Mouse (Mus musculus): ENCODE data around the gene Lysmd3. TPM values are rescaled to one million over a fixed set of nuclear protein-coding genes. Genes with fewer than 3 reads are reported as not detected.
A peak's percentile ranks its signal among the peaks of the same experiment; 100 is the strongest.
"Not testable (repeated sequence)": the region's sequence is repeated elsewhere in the genome, so short reads cannot be mapped to it uniquely, and the experiment has no call there.

Lysmd3 gene
- 20.4 and 21.1 TPM in 2 replicates for polyA plus RNA-seq (2015; fragmentation: Nextera tagmentation; extraction: Ambion mirVana)

- peaks cover 17% of the 10 kb centered on the region for H3K4me1 ChIP-seq (ENCODE audit: control insufficient read depth, insufficient read depth, low read length)
- H3K36me3 ChIP-seq (ENCODE audit: control insufficient read depth, insufficient read depth): 0 out of 2 replicates have a peak, but pooled peaks cover 2% of the 10 kb centered on the region
- peak within 1 kb of the TSS; percentile 74 for H3K4me3 ChIP-seq (ENCODE audit: low read length)
- WGBS: under 1% methylated on average over 72 of the region's 73 CpGs
- peak within 1 kb of the TSS; percentile 92 for H3K27ac ChIP-seq (ENCODE audit: low read length)
- H3K4me2 ChIP-seq (ENCODE audit: low read depth, low read length): peak within 1 kb of the TSS; percentile 81
- H3K9me3 ChIP-seq (replicated peaks; ENCODE audit: control insufficient read depth, low read length): no peaks in the 10 kb centered on the region
- H3K27me3 ChIP-seq (ENCODE audit: control insufficient read depth, insufficient read depth, low read length): no peaks in the 10 kb centered on the region
- peak; percentile 100 for ATAC-seq (replicated peaks; ENCODE audit: extremely low read depth, insufficient read depth, low FRiP score)
- H3K9ac ChIP-seq (ENCODE audit: low read length): peak within 1 kb of the TSS; percentile 89
These were observed at the start of gene Lysmd3 for GRCm38 (mm10) chr13:81657351-81658052. Lysmd3 (plus strand) TSS chr13:81657663.

GRCm38 (mm10) chr13:81610349-81610748 lies 47.1 kb upstream of the Lysmd3 start:
- H3K4me3 ChIP-seq (ENCODE audit: low read length): no peak overlapping the region
- H3K9me3 ChIP-seq (replicated peaks; ENCODE audit: control insufficient read depth, low read length): no peaks in the 10 kb centered on the region
- H3K4me1 ChIP-seq (ENCODE audit: control insufficient read depth, insufficient read depth, low read length): no peaks in the 10 kb centered on the region
- no peak overlapping the region for H3K9ac ChIP-seq (ENCODE audit: low read length)
- no peaks in the 10 kb centered on the region for H3K36me3 ChIP-seq (ENCODE audit: control insufficient read depth, insufficient read depth)
- 77% methylated on average over 4 of the region's 4 CpGs for WGBS
- H3K27ac ChIP-seq (ENCODE audit: low read length): no peak overlapping the region
- no peaks in the 10 kb centered on the region for H3K27me3 ChIP-seq (ENCODE audit: control insufficient read depth, insufficient read depth, low read length)
- no peak overlapping the region for H3K4me2 ChIP-seq (ENCODE audit: low read depth, low read length)
- no peak for ATAC-seq (replicated peaks; ENCODE audit: extremely low read depth, insufficient read depth, low FRiP score)

- not testable (repeated sequence) for H3K4me2 ChIP-seq (ENCODE audit: low read depth, low read length); H3K36me3 ChIP-seq (ENCODE audit: control insufficient read depth, insufficient read depth); H3K9ac ChIP-seq (ENCODE audit: low read length); H3K4me1 ChIP-seq (ENCODE audit: control insufficient read depth, insufficient read depth, low read length); H3K27ac ChIP-seq (ENCODE audit: low read length); H3K4me3 ChIP-seq (ENCODE audit: low read length); H3K9me3 ChIP-seq (replicated peaks; ENCODE audit: control insufficient read depth, low read length); H3K27me3 ChIP-seq (ENCODE audit: control insufficient read depth, insufficient read depth, low read length); ATAC-seq (replicated peaks; ENCODE audit: extremely low read depth, insufficient read depth, low FRiP score)
- WGBS: 32% methylated on average over 1 of the region's 1 CpGs
These were observed 29.6 kb upstream of the Lysmd3 start for GRCm38 (mm10) chr13:81627861-81628260.

GRCm38 (mm10) chr13:81628631-81629190 lies 28.8 kb upstream of the Lysmd3 start:
- H3K27me3 ChIP-seq (ENCODE audit: control insufficient read depth, insufficient read depth, low read length): peaks cover 7% of the 10 kb centered on the region
- no peak overlapping the region for H3K4me3 ChIP-seq (ENCODE audit: low read length)
- H3K4me1 ChIP-seq (ENCODE audit: control insufficient read depth, insufficient read depth, low read length): peaks cover 4% of the 10 kb centered on the region; the same call in 1 of the 2 replicates
- H3K27ac ChIP-seq (ENCODE audit: low read length): no peak overlapping the region
- no peak overlapping the region for H3K9ac ChIP-seq (ENCODE audit: low read length)
- H3K36me3 ChIP-seq (ENCODE audit: control insufficient read depth, insufficient read depth): no peaks in the 10 kb centered on the region
- no peak for ATAC-seq (replicated peaks; ENCODE audit: extremely low read depth, insufficient read depth, low FRiP score)
- H3K4me2 ChIP-seq (ENCODE audit: low read depth, low read length): no peak overlapping the region
- WGBS: 64% methylated on average over 2 of the region's 2 CpGs
- no peaks in the 10 kb centered on the region for H3K9me3 ChIP-seq (replicated peaks; ENCODE audit: control insufficient read depth, low read length)

- Histone ChIP-seq H3K27me3 (ENCODE audit: control insufficient read depth, insufficient read depth, low read length) (peaks cover 9% of the 10 kb centered on the region), H3K4me2 (ENCODE audit: low read depth, low read length) (no peak overlapping the region), H3K9ac (ENCODE audit: low read length) (no peak overlapping the region), H3K4me3 (ENCODE audit: low read length) (no peak overlapping the region), H3K27ac (ENCODE audit: low read length) (no peak overlapping the region), H3K36me3 (ENCODE audit: control insufficient read depth, insufficient read depth) (no peaks in the 10 kb centered on the region), H3K4me1 (ENCODE audit: control insufficient read depth, insufficient read depth, low read length) (peaks cover 4% of the 10 kb centered on the region; the same call in 1 of the 2 replicates), H3K9me3 (replicated peaks; ENCODE audit: control insufficient read depth, low read length) (no peaks in the 10 kb centered on the region)
- 65% methylated on average over 3 of the region's 3 CpGs for WGBS
- no peak for ATAC-seq (replicated peaks; ENCODE audit: extremely low read depth, insufficient read depth, low FRiP score)
These were observed 28.1 kb upstream of the Lysmd3 start for GRCm38 (mm10) chr13:81629395-81629794.

GRCm38 (mm10) chr13:81630566-81630965 lies 26.9 kb upstream of the Lysmd3 start:
- H3K27me3 ChIP-seq (ENCODE audit: control insufficient read depth, insufficient read depth, low read length): peaks cover 9% of the 10 kb centered on the region
- H3K4me1 ChIP-seq (ENCODE audit: control insufficient read depth, insufficient read depth, low read length): peaks cover 4% of the 10 kb centered on the region; the same call in 1 of the 2 replicates
- 73% methylated on average over 5 of the region's 5 CpGs for WGBS

GRCm38 (mm10) chr13:81632720-81633415 lies 24.6 kb upstream of the Lysmd3 start, which contains the start of gene Adgrv1:
Adgrv1 (minus strand) TSS chr13:81633154.
- ATAC-seq (replicated peaks; ENCODE audit: extremely low read depth, insufficient read depth, low FRiP score): peak; percentile 95
- peak within 1 kb of the TSS; percentile 47 for H3K9ac ChIP-seq (ENCODE audit: low read length)

More at GRCm38 (mm10) chr13:81630566-81630965, 26.9 kb upstream of the Lysmd3 start:
- no peak overlapping the region for H3K27ac ChIP-seq (ENCODE audit: low read length)
- ATAC-seq (replicated peaks; ENCODE audit: extremely low read depth, insufficient read depth, low FRiP score): no peak
- no peaks in the 10 kb centered on the region for H3K9me3 ChIP-seq (replicated peaks; ENCODE audit: control insufficient read depth, low read length)
- H3K4me2 ChIP-seq (ENCODE audit: low read depth, low read length): no peak overlapping the region
- no peak overlapping the region for H3K4me3 ChIP-seq (ENCODE audit: low read length)
- H3K36me3 ChIP-seq (ENCODE audit: control insufficient read depth, insufficient read depth): no peaks in the 10 kb centered on the region
- H3K9ac ChIP-seq (ENCODE audit: low read length): no peak overlapping the region

GRCm38 (mm10) chr13:81639624-81640023 lies 17.8 kb upstream of the Lysmd3 start:
- no peak overlapping the region for H3K4me2 ChIP-seq (ENCODE audit: low read depth, low read length)
- H3K36me3 ChIP-seq (ENCODE audit: control insufficient read depth, insufficient read depth): no peaks in the 10 kb centered on the region
- H3K4me1 ChIP-seq (ENCODE audit: control insufficient read depth, insufficient read depth, low read length): peaks cover 2% of the 10 kb centered on the region
- no peak overlapping the region for H3K27ac ChIP-seq (ENCODE audit: low read length)
- no peaks in the 10 kb centered on the region for H3K27me3 ChIP-seq (ENCODE audit: control insufficient read depth, insufficient read depth, low read length)
- ATAC-seq (replicated peaks; ENCODE audit: extremely low read depth, insufficient read depth, low FRiP score): no peak
- H3K9ac ChIP-seq (ENCODE audit: low read length): no peak overlapping the region
- no peaks in the 10 kb centered on the region for H3K9me3 ChIP-seq (replicated peaks; ENCODE audit: control insufficient read depth, low read length)
- 50% methylated on average over 4 of the region's 4 CpGs for WGBS
- no peak overlapping the region for H3K4me3 ChIP-seq (ENCODE audit: low read length)

More at GRCm38 (mm10) chr13:81632720-81633415, 24.6 kb upstream of the Lysmd3 start, which contains the start of gene Adgrv1:
- Histone ChIP-seq H3K4me3 (ENCODE audit: low read length) (peak within 1 kb of the TSS; percentile 61), H3K4me1 (ENCODE audit: control insufficient read depth, insufficient read depth, low read length) (peaks cover 4% of the 10 kb centered on the region; the same call in 1 of the 2 replicates), H3K9me3 (replicated peaks; ENCODE audit: control insufficient read depth, low read length) (no peaks in the 10 kb centered on the region), H3K36me3 (ENCODE audit: control insufficient read depth, insufficient read depth) (no peaks in the 10 kb centered on the region), H3K4me2 (ENCODE audit: low read depth, low read length) (peak within 1 kb of the TSS; percentile 85), H3K27ac (ENCODE audit: low read length) (no peak within 1 kb of the TSS), H3K27me3 (ENCODE audit: control insufficient read depth, insufficient read depth, low read length) (peaks cover 9% of the 10 kb centered on the region)
- 2% methylated on average over 42 of the region's 42 CpGs for WGBS
